ENCODE assay signal across 18 mouse cellular contexts in genomic region chr9:103852691-103853090, GRCm38 (mm10).
"Had no signal": no experiment of that assay in that cellular context is flagged by ENCODE, and none has a peak within 500 bp of the region (broad histone marks: within the 10 kb centered on the region; RNA-seq: fewer than 3 reads in every experiment).

No protein-coding gene starts in this region.

- H3K9ac ChIP-seq: limb, embryonic 13.5 days; liver, embryonic 12.5 days; liver, embryonic 15.5 days; midbrain, embryonic 12.5 days; midbrain, embryonic 15.5 days; neural tube, embryonic 13.5 days had no signal

- H3K27me3 ChIP-seq: limb, embryonic 13.5 days; liver, embryonic 12.5 days; liver, embryonic 15.5 days; midbrain, embryonic 12.5 days; midbrain, embryonic 15.5 days; neural tube, embryonic 13.5 days had no signal

- DNase-seq: kidney, adult 2 months; kidney, postnatal 10 days; kidney, postnatal 36 days; liver; lung, adult 2 months; lung, postnatal 10 days; lung, postnatal 4 days; retina, postnatal 1 day; thymus, adult 18-20 months; thymus, postnatal 36 days had no signal

- H3K36me3 ChIP-seq: limb, embryonic 10.5 days; limb, embryonic 13.5 days; liver, embryonic 12.5 days; liver, embryonic 15.5 days; midbrain, embryonic 12.5 days; midbrain, embryonic 15.5 days; neural tube, embryonic 13.5 days had no signal

- H3K9me3 ChIP-seq: limb, embryonic 10.5 days; liver, embryonic 15.5 days; midbrain, embryonic 15.5 days; neural tube, embryonic 13.5 days had no signal

- H3K4me3 ChIP-seq: limb, embryonic 10.5 days; limb, embryonic 13.5 days; liver, embryonic 12.5 days; liver, embryonic 15.5 days; midbrain, embryonic 12.5 days; midbrain, embryonic 15.5 days; myocyte; neural tube, embryonic 13.5 days had no signal

- H3K4me2 ChIP-seq: limb, embryonic 13.5 days; liver, embryonic 12.5 days; liver, embryonic 15.5 days; midbrain, embryonic 12.5 days; midbrain, embryonic 15.5 days; neural tube, embryonic 13.5 days had no signal

- H3K27ac ChIP-seq: limb, embryonic 10.5 days; limb, embryonic 13.5 days; liver, embryonic 12.5 days; liver, embryonic 15.5 days; midbrain, embryonic 12.5 days; midbrain, embryonic 15.5 days; neural tube, embryonic 13.5 days had no signal

- ATAC-seq: liver, embryonic 12.5 days; midbrain, embryonic 15.5 days had no signal

- H3K4me1 ChIP-seq: limb, embryonic 10.5 days; limb, embryonic 13.5 days; liver, embryonic 12.5 days; liver, embryonic 15.5 days; midbrain, embryonic 12.5 days; midbrain, embryonic 15.5 days; neural tube, embryonic 13.5 days had no signal
